Mouse (Mus musculus) cerebellum, adult 2 months (tissue): ENCODE measurements around the gene Gna12. TPM values are rescaled to one million over a fixed set of nuclear protein-coding genes. Genes with fewer than 3 reads are reported as not detected.

Experiments used
- DNase-seq, 2 experiments: peaks; one replicate each; pipeline ENCODE4 v3.0.0; 2021
- H3K27ac ChIP-seq: fragments of 200-500 bp; 2 replicates; pipeline ENCODE4 v1.5.1; 2012; ENCODE audit warnings: low read length, control low read depth, inconsistent platforms; ENCODE audit not compliant: insufficient read depth
- H3K27me3 ChIP-seq: fragments of 200-500 bp; 2 replicates; pipeline ENCODE4 v1.6.1; 2012; ENCODE audit warnings: inconsistent platforms, mild to moderate bottlenecking, low read length, moderate library complexity; ENCODE audit not compliant: control insufficient read depth, insufficient read depth
- H3K4me1 ChIP-seq: fragments of 200-500 bp; 2 replicates; pipeline ENCODE4 v1.6.1; 2011; ENCODE audit warnings: low read length; ENCODE audit not compliant: control insufficient read depth, insufficient read depth
- H3K4me3 ChIP-seq: fragments of 200-500 bp; replicated peaks from 2 replicates; pipeline ENCODE3; 2011; ENCODE audit warnings: mild to moderate bottlenecking, low read depth, low read length, control low read depth; ENCODE audit not compliant: insufficient read depth
- CTCF ChIP-seq: fragments of 200-500 bp; IDR thresholded peaks from 2 replicates; pipeline ENCODE4 v1.5.1; 2011; ENCODE audit warnings: low read depth, mild to moderate bottlenecking, control low read depth, low read length, moderate library complexity, borderline replicate concordance; ENCODE audit not compliant: insufficient read depth
- POLR2A ChIP-seq: fragments of 200-500 bp; IDR thresholded peaks from 2 replicates; pipeline ENCODE4 v1.6.1; 2011; ENCODE audit warnings: low read length, control low read depth, borderline replicate concordance; ENCODE audit not compliant: insufficient read depth
- WGBS: fragments of 180-500 bp; shearing (Covaris S2); methylation state at CpG from one replicate; pipeline ENCODE4 v1.1.7; 2018; 5-methylcytosine and 5-hydroxymethylcytosine counted together
- polyA plus RNA-seq: library from polyadenylated mRNA; depleted of rRNA; stranded (reverse); fragments of >200 nt; gene quantifications from 2 replicates; pipeline ENCODE4 v1.2.3, GENCODE M21; 2012

Gene Gna12
- polyA plus RNA-seq, 1 experiment: 123 TPM

DNA sequence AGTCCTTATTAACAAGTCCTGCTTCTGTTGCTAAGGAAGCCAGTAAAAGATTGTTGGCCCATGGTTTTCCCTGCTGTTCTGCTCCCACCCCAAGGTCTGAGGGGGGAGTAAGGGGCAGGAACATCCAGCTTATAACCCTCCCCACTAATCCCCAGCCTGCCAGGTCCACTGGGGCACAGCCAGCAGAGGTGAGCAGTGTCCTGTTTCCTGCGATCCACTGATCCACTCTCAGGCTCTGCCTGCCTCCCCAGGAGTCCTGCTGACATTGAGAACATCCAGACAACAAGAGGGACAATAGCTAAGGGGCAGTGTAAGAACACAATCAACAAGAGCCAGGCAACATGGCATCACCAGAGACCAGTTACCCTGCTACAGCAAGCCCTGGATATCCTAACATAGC is 3.4 kb downstream of the Gna12 start:
- H3K4me3 ChIP-seq: no peak overlapping the region
- H3K4me1 ChIP-seq: no peaks in the 10 kb centered on the region; the same call in 1 of the 2 replicates

GRCm38 (mm10) chr5:140826118-140826517 is 4.1 kb downstream of the Gna12 start:
- H3K27ac ChIP-seq: no peak overlapping the region
- no peak overlapping the region for H3K4me3 ChIP-seq
- no peak for DNase-seq
- no peaks in the 10 kb centered on the region; the same call in 1 of the 2 replicates for H3K4me1 ChIP-seq
- H3K27me3 ChIP-seq: no peaks in the 10 kb centered on the region
- TF ChIP-seq CTCF: no peak
- TF ChIP-seq POLR2A: no peak
- 90% methylated on average over 1 of the region's 1 CpGs for WGBS

More for the DNA sequence above, 3.4 kb downstream of the Gna12 start:
- Histone ChIP-seq H3K27ac (0 out of 2 replicates have a peak overlapping the region, but pooled peaks have one; percentile 1), H3K27me3 (no peaks in the 10 kb centered on the region)
- 30% methylated on average over 1 of the region's 1 CpGs for WGBS
- peak in 1 of 2 experiments; percentile 30 for DNase-seq
- TF ChIP-seq POLR2A (no peak), CTCF (no peak)

DNA sequence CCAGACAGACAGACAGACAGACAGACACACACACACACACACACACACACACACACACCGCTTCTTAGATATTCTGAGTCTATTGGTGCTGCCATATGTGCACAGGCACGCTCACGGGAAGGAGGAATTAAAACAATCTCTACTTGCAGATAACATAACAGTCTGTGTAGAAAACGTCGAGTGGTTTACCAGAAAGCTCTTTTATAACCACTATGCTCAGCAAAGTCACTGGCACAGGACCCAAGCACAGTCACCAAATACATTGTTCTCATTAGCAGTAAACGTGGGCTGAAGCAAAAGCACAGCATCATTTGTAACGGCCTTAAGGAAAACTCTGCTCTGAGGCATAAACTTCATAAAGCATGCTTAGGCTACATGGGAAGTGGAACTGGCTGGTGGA is 6.1 kb downstream of the Gna12 start:
- WGBS: 88% methylated on average over 7 of the region's 7 CpGs
- no peak for DNase-seq
- Histone ChIP-seq H3K4me1 (no peaks in the 10 kb centered on the region; the same call in 1 of the 2 replicates), H3K4me3 (no peak overlapping the region), H3K27ac (no peak overlapping the region), H3K27me3 (no peaks in the 10 kb centered on the region)
- TF ChIP-seq CTCF: no peak
- no peak for TF ChIP-seq POLR2A

DNA sequence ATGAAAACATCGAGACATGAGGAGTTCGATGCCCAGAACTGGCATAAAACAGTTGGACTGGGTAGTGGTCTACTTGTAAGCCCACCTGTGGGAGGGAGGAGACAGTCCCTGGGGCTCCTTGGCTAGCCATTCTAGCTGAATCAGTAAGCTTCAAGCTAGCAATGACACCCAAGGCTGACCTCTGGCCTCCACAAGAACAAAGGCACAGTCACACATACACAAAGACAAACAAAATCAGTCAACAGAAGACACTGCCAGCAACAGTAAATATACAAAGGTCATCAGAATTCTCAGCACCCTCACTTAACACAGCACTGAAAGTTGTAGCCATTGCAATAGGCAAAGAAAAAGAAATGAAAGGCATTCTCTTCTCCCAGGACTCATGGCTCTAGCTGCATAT is 6.8 kb downstream of the Gna12 start:
- TF ChIP-seq CTCF (no peak), POLR2A (no peak)
- WGBS: 88% methylated on average over 2 of the region's 2 CpGs
- Histone ChIP-seq H3K4me3 (no peak overlapping the region), H3K27ac (no peak overlapping the region), H3K4me1 (peaks cover 5% of the 10 kb centered on the region; the same call in 1 of the 2 replicates), H3K27me3 (no peaks in the 10 kb centered on the region)
- DNase-seq: no peak

- DNase-seq: no peak
- no peak for TF ChIP-seq POLR2A
- no peak for TF ChIP-seq CTCF
- 80% methylated on average over 4 of the region's 4 CpGs for WGBS
- Histone ChIP-seq H3K27ac (no peak overlapping the region), H3K27me3 (no peaks in the 10 kb centered on the region), H3K4me3 (no peak overlapping the region), H3K4me1 (peaks cover 6% of the 10 kb centered on the region; the same call in 1 of the 2 replicates)
Measured at GRCm38 (mm10) chr5:140821951-140822350, 8.3 kb downstream of the Gna12 start.

GRCm38 (mm10) chr5:140820539-140820938 is 9.7 kb downstream of the Gna12 start:
- DNase-seq: no peak
- Histone ChIP-seq H3K27me3 (no peaks in the 10 kb centered on the region), H3K4me3 (no peak overlapping the region), H3K4me1 (peaks cover 6% of the 10 kb centered on the region; the same call in 1 of the 2 replicates), H3K27ac (no peak overlapping the region)
- TF ChIP-seq CTCF (no peak), POLR2A (no peak)
- 91% methylated on average over 4 of the region's 4 CpGs for WGBS

- TF ChIP-seq POLR2A: no peak
- no peak for TF ChIP-seq CTCF
- H3K27me3 ChIP-seq: no peaks in the 10 kb centered on the region
- peaks cover 8% of the 10 kb centered on the region; the same call in 1 of the 2 replicates for H3K4me1 ChIP-seq
- no peak overlapping the region for H3K4me3 ChIP-seq
- no peak overlapping the region for H3K27ac ChIP-seq
- DNase-seq: no peak
- 77% methylated on average over 4 of the region's 4 CpGs for WGBS
Measured at GRCm38 (mm10) chr5:140819594-140819993, 10.6 kb downstream of the Gna12 start.

DNA sequence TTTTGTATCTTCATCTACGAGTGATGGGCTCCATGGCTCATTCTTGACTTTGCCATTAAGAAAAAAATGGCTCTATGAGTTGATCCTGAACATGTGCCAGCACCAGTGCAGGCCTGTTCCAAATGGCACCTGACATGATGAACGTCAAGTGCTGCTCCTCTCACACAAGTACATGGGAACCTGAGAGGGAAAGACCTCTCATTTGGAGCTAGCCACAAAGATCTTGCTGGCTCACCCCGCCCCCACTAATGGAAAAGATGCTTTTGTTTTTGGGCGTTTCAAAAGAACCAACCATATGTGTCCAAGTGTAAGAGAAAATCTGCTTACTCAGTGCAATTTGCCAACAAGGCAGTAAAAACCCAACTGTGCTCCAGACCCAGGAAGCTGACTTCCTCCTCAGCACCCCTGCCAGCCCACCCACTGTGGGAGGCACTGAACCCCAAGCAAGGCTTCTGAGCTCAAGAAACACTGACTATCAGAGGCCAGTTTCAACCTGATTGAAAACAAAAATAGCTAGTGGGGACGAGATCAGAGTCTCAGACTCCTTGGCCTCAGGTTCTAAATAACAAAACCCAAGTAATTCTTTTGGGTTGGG is 11.7 kb downstream of the Gna12 start:
- TF ChIP-seq POLR2A: no peak
- TF ChIP-seq CTCF: no peak
- H3K27me3 ChIP-seq: no peaks in the 10 kb centered on the region
- no peak for DNase-seq
- H3K4me1 ChIP-seq: peaks cover 8% of the 10 kb centered on the region; the same call in 1 of the 2 replicates
- WGBS: 41% methylated on average over 5 of the region's 5 CpGs
- no peak overlapping the region for H3K4me3 ChIP-seq
- H3K27ac ChIP-seq: no peak overlapping the region
